Mouse (Mus musculus): ENCODE data around the gene Itpkb.
A peak's percentile ranks its signal among the peaks of the same experiment; 100 is the strongest.

DNA sequence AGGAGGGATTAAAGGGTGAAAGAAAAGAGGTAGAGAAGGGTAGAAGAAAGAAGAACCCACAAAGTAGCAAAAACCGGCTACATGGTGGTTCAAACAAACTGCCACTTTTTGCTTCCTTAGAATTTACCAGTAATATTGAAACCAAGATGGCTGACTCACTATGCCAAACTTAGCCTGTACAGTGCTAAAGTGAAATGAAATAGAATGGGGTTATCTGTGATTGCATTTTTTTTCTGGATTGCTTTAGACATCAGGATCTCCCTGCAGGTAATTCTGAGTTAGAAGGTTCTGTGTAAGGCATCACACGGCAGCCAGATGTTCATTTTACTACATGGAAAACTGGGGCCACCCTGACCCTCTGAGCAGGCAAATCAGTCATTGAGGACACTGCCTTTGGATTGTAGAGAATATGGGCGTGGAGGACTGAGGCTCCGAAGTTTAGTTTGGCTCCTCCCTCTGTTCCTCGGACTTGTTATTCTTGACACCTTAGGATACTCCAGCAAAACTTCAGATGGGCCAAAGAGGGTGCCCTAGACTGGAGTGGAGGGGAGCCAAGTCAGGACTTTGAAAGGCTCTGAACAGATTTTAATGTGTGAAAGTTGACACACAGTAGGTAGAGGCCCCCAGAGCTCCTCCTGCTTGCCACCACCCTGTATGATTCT lies 62.0 kb downstream of the Itpkb start:
- TF ChIP-seq EP300 (IDR thresholded peaks at IDR 0.05; ENCODE audit: low read length): peak; percentile 91
- peak; percentile 82 for TF ChIP-seq RCOR1 (conservative IDR thresholded peaks at IDR 0.05; ENCODE audit: low read depth, low read length)
- no peak for TF ChIP-seq CTCF (conservative IDR thresholded peaks at IDR 0.05 in 1 of 2, IDR thresholded peaks at IDR 0.05 in 1 of 2; ENCODE audit: low read depth in 2 of 2, low read length in 2 of 2)

Data from CH12.LX (cell line).